Mouse (Mus musculus) heart, embryonic 13.5 days (tissue): ENCODE results near the gene Nab2. TPM values are rescaled to one million over a fixed set of nuclear protein-coding genes. Genes with fewer than 3 reads are reported as not detected.
A peak's percentile ranks its signal among the peaks of the same experiment; 100 is the strongest.

Experiments used
- ATAC-seq: fragments of 200-750 bp; cut with Nextera tagmentation; 2 replicates; pipeline ENCODE4 v1.8.0; 2017; ENCODE audit warnings: moderate TSS enrichment; ENCODE audit not compliant: insufficient number of reproducible peaks, low FRiP score, low TSS enrichment; ENCODE audit errors: extremely low read depth
- H3K27ac ChIP-seq: fragments of 300-500 bp; sonication (generic); replicated peaks from 2 replicates; pipeline ENCODE4 v1.5.1; 2015; ENCODE audit warnings: moderate library complexity, mild to moderate bottlenecking, inconsistent platforms
- H3K27me3 ChIP-seq: fragments of 300-500 bp; sonication (generic); replicated peaks from 2 replicates; pipeline ENCODE4 v1.6.1; 2015; ENCODE audit warnings: mild to moderate bottlenecking, inconsistent platforms
- H3K36me3 ChIP-seq: fragments of 300-500 bp; sonication (generic); 2 replicates; pipeline ENCODE4 v1.6.1; 2015; ENCODE audit warnings: mild to moderate bottlenecking, inconsistent platforms
- H3K4me1 ChIP-seq: fragments of 300-500 bp; sonication (generic); 2 replicates; pipeline ENCODE4 v1.6.1; 2015; ENCODE audit warnings: inconsistent platforms
- H3K4me2 ChIP-seq: fragments of 300-500 bp; sonication (generic); 2 replicates; pipeline ENCODE4 v1.6.1; 2015; ENCODE audit warnings: inconsistent platforms, mild to moderate bottlenecking, moderate library complexity
- H3K4me3 ChIP-seq: fragments of 300-500 bp; sonication (generic); 2 replicates; pipeline ENCODE4 v1.5.1; 2015; ENCODE audit warnings: moderate library complexity, mild to moderate bottlenecking, inconsistent platforms
- H3K9ac ChIP-seq: fragments of 300-500 bp; sonication (generic); 2 replicates; pipeline ENCODE4 v1.6.1; 2015; ENCODE audit warnings: inconsistent platforms, mild to moderate bottlenecking, moderate library complexity
- H3K9me3 ChIP-seq: fragments of 300-500 bp; sonication (generic); 2 replicates; pipeline ENCODE4 v1.6.1; 2016; ENCODE audit warnings: inconsistent platforms
- WGBS: fragments of 180-500 bp; shearing (Covaris S2); methylation state at CpG from one replicate; pipeline ENCODE4 v1.1.7; 2015; ENCODE audit warnings: mixed read lengths; 5-methylcytosine and 5-hydroxymethylcytosine counted together
- polyA plus RNA-seq: library from polyadenylated mRNA; unstranded; fragments of >200 nt; fragmentation: Nextera tagmentation; extraction: Ambion mirVana; gene quantifications from 2 replicates; pipeline ENCODE4 v1.2.1, GENCODE M21; 2015

Gene Nab2
- polyA plus RNA-seq, result 9.7 and 10.4 TPM in 2 replicates

GRCm38 (mm10) chr10:127668093-127669050 lies at the start of gene Nab2:
Nab2 (minus strand) TSS chr10:127668568.
- Histone ChIP-seq H3K4me1 (peaks cover 53% of the 10 kb centered on the region), H3K4me3 (peak within 1 kb of the TSS; percentile 73), H3K36me3 (peaks cover 16% of the 10 kb centered on the region), H3K27ac (peak within 1 kb of the TSS; percentile 99), H3K9ac (peak within 1 kb of the TSS; percentile 90), H3K4me2 (peak within 1 kb of the TSS; percentile 78), H3K9me3 (no peaks in the 10 kb centered on the region), H3K27me3 (peaks cover 6% of the 10 kb centered on the region)
- ATAC-seq, result peak; percentile 27
- 2% methylated on average over 40 of the region's 40 CpGs for WGBS

DNA sequence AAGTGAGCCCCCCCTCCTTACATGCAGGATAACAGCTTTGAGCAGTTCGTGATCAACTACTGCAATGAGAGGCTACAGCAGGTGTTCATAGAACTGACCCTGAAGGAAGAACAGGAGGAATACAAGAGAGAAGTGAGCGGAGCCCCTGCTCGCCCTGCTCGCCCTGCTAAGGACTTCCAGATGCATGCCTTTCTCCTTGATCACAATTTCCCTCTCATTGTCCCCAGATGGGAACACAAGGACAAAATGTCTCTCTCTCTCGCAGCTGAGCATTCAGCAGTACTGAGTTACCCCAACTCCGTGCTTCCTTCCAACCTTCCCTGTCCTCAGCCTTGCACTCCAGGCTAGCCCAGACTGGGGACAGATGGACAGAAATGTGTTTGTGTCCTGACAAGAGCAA lies 44.4 kb upstream of the Nab2 start:
- Histone ChIP-seq H3K27ac (no peak overlapping the region), H3K9ac (no peak overlapping the region), H3K9me3 (no peaks in the 10 kb centered on the region), H3K27me3 (peaks cover 4% of the 10 kb centered on the region), H3K4me1 (peaks cover 6% of the 10 kb centered on the region), H3K36me3 (no peaks in the 10 kb centered on the region), H3K4me3 (no peak overlapping the region), H3K4me2 (no peak overlapping the region)
- ATAC-seq, result no peak
- WGBS, result 62% methylated on average over 6 of the region's 6 CpGs

GRCm38 (mm10) chr10:127710331-127710730 lies 42.0 kb upstream of the Nab2 start:
- Histone ChIP-seq H3K4me3 (no peak overlapping the region), H3K9ac (no peak overlapping the region), H3K4me2 (no peak overlapping the region), H3K27me3 (peaks cover 4% of the 10 kb centered on the region), H3K27ac (no peak overlapping the region), H3K4me1 (peaks cover 19% of the 10 kb centered on the region), H3K36me3 (no peaks in the 10 kb centered on the region), H3K9me3 (no peaks in the 10 kb centered on the region)
- 56% methylated on average over 13 of the region's 13 CpGs for WGBS
- ATAC-seq, result no peak

DNA sequence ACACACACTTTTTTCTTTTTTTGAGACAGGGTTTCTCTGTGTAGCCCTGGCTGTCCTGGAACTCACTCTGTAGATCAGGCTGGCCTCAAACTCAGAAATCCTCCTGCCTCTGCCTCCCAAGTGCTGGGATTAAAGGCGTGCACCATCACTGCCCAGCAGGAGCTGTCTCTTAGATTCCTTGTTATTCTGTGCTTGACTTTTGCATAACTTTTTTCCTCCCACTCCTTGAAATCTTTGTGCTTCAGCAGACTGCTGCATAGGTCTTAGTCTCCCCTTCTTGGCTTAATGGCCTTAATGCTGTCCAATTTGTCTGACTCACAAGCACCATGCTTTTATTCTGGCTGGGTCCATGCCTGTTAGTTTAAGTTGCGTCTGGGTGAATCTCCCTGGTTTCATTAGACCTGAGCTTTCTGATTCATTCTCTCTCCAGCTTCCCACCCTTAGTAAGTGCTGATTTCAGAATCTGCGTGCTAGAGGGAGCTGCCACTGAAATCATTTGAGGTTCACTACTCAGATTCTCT lies 40.5 kb upstream of the Nab2 start:
- Histone ChIP-seq H3K4me3 (no peak overlapping the region), H3K9me3 (no peaks in the 10 kb centered on the region), H3K4me2 (no peak overlapping the region), H3K27ac (no peak overlapping the region), H3K4me1 (peaks cover 19% of the 10 kb centered on the region), H3K9ac (no peak overlapping the region), H3K36me3 (no peaks in the 10 kb centered on the region), H3K27me3 (peaks cover 4% of the 10 kb centered on the region; the same call in 1 of the 2 replicates)
- 76% methylated on average over 3 of the region's 3 CpGs for WGBS
- no peak for ATAC-seq

GRCm38 (mm10) chr10:127707721-127708120 lies 39.4 kb upstream of the Nab2 start:
- H3K36me3 ChIP-seq, result no peaks in the 10 kb centered on the region
- no peak overlapping the region for H3K4me2 ChIP-seq
- peaks cover 19% of the 10 kb centered on the region for H3K4me1 ChIP-seq
- H3K27ac ChIP-seq, result 0 out of 2 replicates have a peak overlapping the region, but pooled peaks have one; percentile 3
- H3K9ac ChIP-seq, result no peak overlapping the region
- H3K9me3 ChIP-seq, result no peaks in the 10 kb centered on the region
- 45% methylated on average over 7 of the region's 7 CpGs for WGBS
- no peak for ATAC-seq
- H3K4me3 ChIP-seq, result no peak overlapping the region
- H3K27me3 ChIP-seq, result peaks cover 4% of the 10 kb centered on the region; the same call in 1 of the 2 replicates

- Histone ChIP-seq H3K36me3 (no peaks in the 10 kb centered on the region), H3K9me3 (no peaks in the 10 kb centered on the region), H3K4me2 (no peak overlapping the region), H3K27ac (no peak overlapping the region), H3K9ac (no peak overlapping the region), H3K27me3 (no peaks in the 10 kb centered on the region), H3K4me3 (no peak overlapping the region), H3K4me1 (peaks cover 19% of the 10 kb centered on the region)
- no peak for ATAC-seq
- WGBS, result 70% methylated on average over 4 of the region's 4 CpGs
Observed at GRCm38 (mm10) chr10:127705783-127706182, 37.4 kb upstream of the Nab2 start.

DNA sequence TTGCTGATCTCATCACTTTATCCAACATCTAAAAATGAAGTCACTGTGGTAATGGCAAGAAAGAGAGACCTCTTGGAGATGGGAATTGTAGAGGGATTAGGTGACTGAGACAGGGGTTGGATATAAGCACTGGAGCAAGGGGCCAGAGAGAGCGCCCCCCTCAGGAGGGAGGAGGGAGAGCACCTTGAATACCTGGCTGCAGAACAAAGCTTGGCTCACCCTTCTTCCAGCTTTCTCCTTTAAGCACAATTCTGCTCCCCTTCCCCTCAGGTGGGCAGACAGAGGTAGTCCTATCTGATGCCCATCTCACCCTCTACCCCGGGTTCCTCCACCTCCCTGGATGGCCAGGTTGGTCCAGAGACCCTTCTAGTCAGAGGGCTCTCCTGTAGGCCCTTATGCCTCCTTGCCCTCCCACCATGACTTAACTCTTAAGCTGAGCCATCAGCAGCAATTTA lies 36.4 kb upstream of the Nab2 start, which contains the start of gene Myo1a:
TSS of gene Myo1a (plus strand) at position 405 of the 455 bp plus-strand sequence.
- WGBS, result 55% methylated on average over 2 of the region's 2 CpGs
- Histone ChIP-seq H3K4me1 (peaks cover 19% of the 10 kb centered on the region), H3K27ac (no peak within 1 kb of the TSS), H3K36me3 (peaks cover 4% of the 10 kb centered on the region), H3K9ac (no peak within 1 kb of the TSS), H3K9me3 (no peaks in the 10 kb centered on the region), H3K4me2 (no peak within 1 kb of the TSS), H3K27me3 (no peaks in the 10 kb centered on the region), H3K4me3 (no peak within 1 kb of the TSS)
- no peak for ATAC-seq

DNA sequence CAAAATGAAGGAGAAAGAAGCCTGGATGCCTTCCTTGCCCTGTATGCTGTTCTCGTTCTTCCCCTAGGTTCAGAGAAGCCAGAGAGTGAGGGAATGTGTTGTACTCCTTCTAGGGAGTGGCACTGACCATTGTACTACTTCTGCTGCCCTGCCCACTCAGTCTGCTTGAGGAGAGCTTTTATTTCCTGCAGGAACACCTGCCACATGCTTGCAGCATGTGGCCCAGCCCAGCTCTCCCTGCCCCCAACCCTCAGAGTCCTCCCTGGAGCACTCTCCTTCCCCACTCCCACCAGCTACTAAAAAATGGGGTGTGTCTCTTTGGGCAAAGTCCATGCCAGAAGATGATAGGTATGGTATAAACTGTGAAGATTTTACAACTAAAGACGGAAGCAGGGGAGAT lies 35.9 kb upstream of the Nab2 start:
- Histone ChIP-seq H3K4me2 (no peak overlapping the region), H3K4me1 (peaks cover 19% of the 10 kb centered on the region), H3K4me3 (no peak overlapping the region), H3K36me3 (peaks cover 9% of the 10 kb centered on the region), H3K9me3 (no peaks in the 10 kb centered on the region), H3K27me3 (no peaks in the 10 kb centered on the region), H3K9ac (no peak overlapping the region), H3K27ac (no peak overlapping the region)
- 56% methylated on average over 2 of the region's 2 CpGs for WGBS
- no peak for ATAC-seq

- no peak overlapping the region for H3K4me3 ChIP-seq
- no peaks in the 10 kb centered on the region for H3K9me3 ChIP-seq
- H3K4me2 ChIP-seq, result no peak overlapping the region
- H3K4me1 ChIP-seq, result peaks cover 19% of the 10 kb centered on the region
- H3K9ac ChIP-seq, result no peak overlapping the region
- no peak overlapping the region for H3K27ac ChIP-seq
- 29% methylated on average over 4 of the region's 4 CpGs for WGBS
- H3K27me3 ChIP-seq, result no peaks in the 10 kb centered on the region
- no peak for ATAC-seq
- peaks cover 19% of the 10 kb centered on the region for H3K36me3 ChIP-seq
Observed at GRCm38 (mm10) chr10:127703299-127703698, 34.9 kb upstream of the Nab2 start.

DNA sequence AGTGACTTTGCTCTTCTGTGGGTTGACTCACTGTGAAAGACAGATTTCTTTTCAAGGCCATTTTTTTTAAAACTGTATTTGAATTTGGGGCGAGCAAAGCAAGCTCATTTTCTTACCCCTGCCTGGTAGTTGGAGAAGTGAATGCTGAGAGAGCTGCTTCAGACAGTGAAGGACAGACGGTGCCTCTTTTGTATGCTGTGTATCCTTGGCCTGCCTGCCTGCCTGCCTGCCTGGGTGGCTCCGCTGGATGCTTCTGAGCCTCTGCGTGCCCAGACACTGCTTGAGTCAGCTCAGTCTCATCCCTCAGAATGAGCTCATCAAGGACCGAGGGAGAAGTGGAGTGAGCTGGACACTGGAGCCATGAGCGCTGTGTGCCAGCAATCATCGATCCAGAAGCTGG lies 30.6 kb upstream of the Nab2 start:
- Histone ChIP-seq H3K4me3 (no peak overlapping the region), H3K27ac (no peak overlapping the region), H3K9me3 (no peaks in the 10 kb centered on the region), H3K27me3 (no peaks in the 10 kb centered on the region), H3K36me3 (peaks cover 59% of the 10 kb centered on the region), H3K4me1 (no peaks in the 10 kb centered on the region), H3K4me2 (no peak overlapping the region), H3K9ac (no peak overlapping the region)
- whole genome bisulfite sequencing, result 84% methylated on average over 7 of the region's 7 CpGs
- no peak for ATAC-seq

DNA sequence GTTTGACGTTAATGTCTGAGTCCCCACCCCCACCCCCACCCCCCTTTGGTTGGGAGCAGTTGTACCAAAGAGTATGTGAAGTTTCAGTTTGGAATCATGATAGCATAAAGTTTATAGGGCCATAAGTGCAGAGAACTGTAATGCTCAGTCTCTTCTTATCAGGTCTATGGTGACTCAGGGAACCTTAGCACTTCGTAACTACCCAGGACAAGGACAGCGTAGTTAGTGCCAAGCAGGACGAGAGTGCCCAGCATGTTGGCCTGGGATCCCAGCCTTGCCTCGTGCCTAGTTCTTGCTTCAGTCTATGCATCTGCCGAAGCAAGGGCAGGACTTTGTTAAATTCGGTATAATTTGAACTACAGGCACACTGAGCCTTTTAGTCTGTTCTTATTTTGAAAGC lies 27.4 kb upstream of the Nab2 start:
- no peak overlapping the region for H3K4me2 ChIP-seq
- ATAC-seq, result no peak
- H3K4me1 ChIP-seq, result no peaks in the 10 kb centered on the region
- no peaks in the 10 kb centered on the region for H3K27me3 ChIP-seq
- WGBS, result 84% methylated on average over 7 of the region's 7 CpGs
- no peak overlapping the region for H3K9ac ChIP-seq
- no peak overlapping the region for H3K27ac ChIP-seq
- H3K36me3 ChIP-seq, result peaks cover 83% of the 10 kb centered on the region
- no peaks in the 10 kb centered on the region for H3K9me3 ChIP-seq
- no peak overlapping the region for H3K4me3 ChIP-seq
